Mouse (Mus musculus): ENCODE data around the gene Ywhab. TPM values are rescaled to one million over a fixed set of nuclear protein-coding genes. Genes with fewer than 3 reads are reported as not detected.

Ywhab gene
- total RNA-seq, 2 experiments from 2014 or later = 138 to 139 TPM

- intact Hi-C loops (cut with DNase I) = no loop called here
- no peak for DNase-seq
Observed at GRCm38 (mm10) chr2:164007547-164007946, 12.8 kb downstream of the Ywhab start.

GRCm38 (mm10) chr2:164007987-164008545, 13.3 kb downstream of the Ywhab start:
- intact Hi-C loops (cut with DNase I) = no loop called here
- DNase-seq = no peak

- no peak for DNase-seq
- intact Hi-C loops (cut with DNase I) = no loop called here
Observed at GRCm38 (mm10) chr2:164009227-164009626, 14.5 kb downstream of the Ywhab start.

- intact Hi-C loops (cut with DNase I) = no loop called here
- no peak for DNase-seq
Observed at GRCm38 (mm10) chr2:164010496-164010895, 15.7 kb downstream of the Ywhab start.

GRCm38 (mm10) chr2:164010944-164011343, 16.2 kb downstream of the Ywhab start:
- DNase-seq = no peak
- intact Hi-C loops (cut with DNase I) = no loop called here

GRCm38 (mm10) chr2:164015304-164015703, 20.5 kb downstream of the Ywhab start:
- no peak for DNase-seq
- intact Hi-C loops (cut with DNase I) = no loop called here

GRCm38 (mm10) chr2:164018910-164019309, 24.1 kb downstream of the Ywhab start:
- intact Hi-C loops (cut with DNase I) = no loop called here
- no peak for DNase-seq

- intact Hi-C loops (cut with DNase I) = no loop called here
- DNase-seq = no peak
Observed at GRCm38 (mm10) chr2:164019943-164020342, 25.2 kb downstream of the Ywhab start.

- intact Hi-C loops (cut with DNase I) = no loop called here
- DNase-seq = no peak
Observed at GRCm38 (mm10) chr2:164022104-164022503, 27.3 kb downstream of the Ywhab start.

- intact Hi-C loops (cut with DNase I) = no loop called here
- DNase-seq = no peak
Observed at GRCm38 (mm10) chr2:164025150-164025549, 30.4 kb downstream of the Ywhab start, which contains the start of gene Pabpc1l. Gene Pabpc1l (plus strand): TSS chr2:164025450.

GRCm38 (mm10) chr2:164031147-164031546, 36.4 kb downstream of the Ywhab start:
- DNase-seq = no peak
- intact Hi-C loops (cut with DNase I) = no loop called here

GRCm38 (mm10) chr2:164032973-164033372, 38.2 kb downstream of the Ywhab start:
- intact Hi-C loops (cut with DNase I) = no loop called here
- no peak for DNase-seq

GRCm38 (mm10) chr2:164036520-164037019, 41.8 kb downstream of the Ywhab start:
- DNase-seq = no peak
- intact Hi-C loops (cut with DNase I) = no loop called here

- intact Hi-C loops (cut with DNase I) = no loop called here
- DNase-seq = no peak
Observed at GRCm38 (mm10) chr2:164038407-164039028, 43.8 kb downstream of the Ywhab start.

GRCm38 (mm10) chr2:164040949-164041348, 46.2 kb downstream of the Ywhab start:
- no peak for DNase-seq
- intact Hi-C loops (cut with DNase I) = no loop called here

- no peak for DNase-seq
- intact Hi-C loops (cut with DNase I) = no loop called here
Observed at GRCm38 (mm10) chr2:164041523-164041922, 46.8 kb downstream of the Ywhab start.

GRCm38 (mm10) chr2:164047197-164047690, 52.5 kb downstream of the Ywhab start:
- no peak for DNase-seq
- intact Hi-C loops (cut with DNase I) = no loop called here

- intact Hi-C loops (cut with DNase I) = loop anchor here (5.0 kb wide), 1 partner anchor 56 kb away; no protein-coding TSS in a partner anchor
- peak; percentile 85 for DNase-seq
Observed at GRCm38 (mm10) chr2:164053767-164054166, 59.0 kb downstream of the Ywhab start.

GRCm38 (mm10) chr2:164054671-164055070, 59.9 kb downstream of the Ywhab start:
- intact Hi-C loops (cut with DNase I) = loop anchor here (5.0 kb wide), 1 partner anchor 57 kb away; no protein-coding TSS in a partner anchor
- no peak for DNase-seq

- intact Hi-C loops (cut with DNase I) = no loop called here
Observed at GRCm38 (mm10) chr2:164059634-164060235, 65.0 kb downstream of the Ywhab start.

More at GRCm38 (mm10) chr2:164059634-164060235, 65.0 kb downstream of the Ywhab start:
- DNase-seq = no peak

All from heart, postnatal 10 days (tissue).